Mouse (Mus musculus): Measurements from ENCODE around the gene Jph3.

DNA sequence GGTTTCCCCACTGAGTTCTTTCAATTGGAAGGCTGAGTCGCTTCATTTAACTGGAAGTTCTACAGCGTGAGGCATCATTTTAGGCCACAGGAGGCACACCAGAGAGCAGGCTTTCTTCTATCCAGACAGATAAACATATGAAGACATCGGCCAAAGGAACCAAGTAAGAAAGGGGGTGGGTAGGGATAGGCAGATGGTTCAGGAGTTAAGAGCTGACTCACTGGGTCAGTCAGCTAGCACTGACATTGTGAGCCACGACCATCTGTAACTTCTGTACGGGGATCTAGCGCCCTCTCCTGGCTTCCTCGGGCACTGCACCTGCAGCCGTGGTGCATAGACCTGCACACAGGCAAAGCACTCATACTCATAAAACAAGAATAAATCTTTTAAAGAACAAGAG, 111.8 kb downstream of the Jph3 start:
- TF ChIP-seq TAL1 (IDR thresholded peaks at IDR 0.05; ENCODE audit: low read length) (no peak), GATA1 (IDR thresholded peaks at IDR 0.05; ENCODE audit: low read length) (no peak)

Measured in erythroblast, embryonic 14.5 days (primary cell).